Mouse (Mus musculus): ENCODE data around the gene Nos1. TPM values are rescaled to one million over a fixed set of nuclear protein-coding genes. Genes with fewer than 3 reads are reported as not detected.

Nos1 gene
- polyA plus RNA-seq, 1 experiment from 2014 or later: 0.89 TPM

GRCm38 (mm10) chr5:117825336-117825735 lies 44.5 kb downstream of the Nos1 start:
- Histone ChIP-seq H3K36me3 (ENCODE audit: control insufficient read depth, insufficient read depth, low read length) (no peaks in the 10 kb centered on the region), H3K9me3 (ENCODE audit: control insufficient read depth, low read length) (no peaks in the 10 kb centered on the region; the same call in 1 of the 2 replicates), H3K27ac (ENCODE audit: low read length) (no peak overlapping the region), H3K4me3 (ENCODE audit: low read length) (no peak overlapping the region), H3K9ac (ENCODE audit: low read depth, low read length) (no peak overlapping the region), H3K27me3 (replicated peaks; ENCODE audit: control insufficient read depth, insufficient read depth, low read length) (no peaks in the 10 kb centered on the region), H3K4me2 (ENCODE audit: low read depth, low read length) (no peak overlapping the region), H3K4me1 (ENCODE audit: control insufficient read depth, insufficient read depth, low read length) (no peaks in the 10 kb centered on the region)
- WGBS: 74% methylated on average over 11 of the region's 11 CpGs
- no peak for ATAC-seq

- Histone ChIP-seq H3K27ac (ENCODE audit: low read length) (no peak overlapping the region), H3K4me3 (ENCODE audit: low read length) (no peak overlapping the region), H3K9ac (ENCODE audit: low read depth, low read length) (no peak overlapping the region), H3K36me3 (ENCODE audit: control insufficient read depth, insufficient read depth, low read length) (no peaks in the 10 kb centered on the region), H3K4me1 (ENCODE audit: control insufficient read depth, insufficient read depth, low read length) (no peaks in the 10 kb centered on the region), H3K4me2 (ENCODE audit: low read depth, low read length) (no peak overlapping the region), H3K27me3 (replicated peaks; ENCODE audit: control insufficient read depth, insufficient read depth, low read length) (no peaks in the 10 kb centered on the region), H3K9me3 (ENCODE audit: control insufficient read depth, low read length) (no peaks in the 10 kb centered on the region; the same call in 1 of the 2 replicates)
- no peak for ATAC-seq
- 68% methylated on average over 6 of the region's 6 CpGs for WGBS
These were observed 46.5 kb downstream of the Nos1 start for GRCm38 (mm10) chr5:117827366-117827765.

- H3K4me2 ChIP-seq (ENCODE audit: low read depth, low read length): no peak overlapping the region
- WGBS: 7% methylated on average over 5 of the region's 5 CpGs
- H3K4me1 ChIP-seq (ENCODE audit: control insufficient read depth, insufficient read depth, low read length): peaks cover 4% of the 10 kb centered on the region; the same call in 1 of the 2 replicates
- no peak overlapping the region for H3K27ac ChIP-seq (ENCODE audit: low read length)
- H3K4me3 ChIP-seq (ENCODE audit: low read length): no peak overlapping the region
- H3K9me3 ChIP-seq (ENCODE audit: control insufficient read depth, low read length): no peaks in the 10 kb centered on the region
- H3K9ac ChIP-seq (ENCODE audit: low read depth, low read length): no peak overlapping the region
- ATAC-seq: no peak
- no peaks in the 10 kb centered on the region for H3K36me3 ChIP-seq (ENCODE audit: control insufficient read depth, insufficient read depth, low read length)
- peaks cover 23% of the 10 kb centered on the region for H3K27me3 ChIP-seq (replicated peaks; ENCODE audit: control insufficient read depth, insufficient read depth, low read length)
These were observed 56.1 kb downstream of the Nos1 start for GRCm38 (mm10) chr5:117836930-117837329.

- H3K4me2 ChIP-seq (ENCODE audit: low read depth, low read length): no peak overlapping the region
- H3K27me3 ChIP-seq (replicated peaks; ENCODE audit: control insufficient read depth, insufficient read depth, low read length): peaks cover 31% of the 10 kb centered on the region
- no peaks in the 10 kb centered on the region for H3K9me3 ChIP-seq (ENCODE audit: control insufficient read depth, low read length)
- peaks cover 7% of the 10 kb centered on the region; the same call in 1 of the 2 replicates for H3K4me1 ChIP-seq (ENCODE audit: control insufficient read depth, insufficient read depth, low read length)
- no peak overlapping the region for H3K9ac ChIP-seq (ENCODE audit: low read depth, low read length)
- no peaks in the 10 kb centered on the region for H3K36me3 ChIP-seq (ENCODE audit: control insufficient read depth, insufficient read depth, low read length)
- no peak overlapping the region for H3K27ac ChIP-seq (ENCODE audit: low read length)
- no peak for ATAC-seq
- WGBS: 26% methylated on average over 9 of the region's 9 CpGs
- no peak overlapping the region for H3K4me3 ChIP-seq (ENCODE audit: low read length)
These were observed 56.9 kb downstream of the Nos1 start for GRCm38 (mm10) chr5:117837731-117838130.

- H3K4me1 ChIP-seq (ENCODE audit: control insufficient read depth, insufficient read depth, low read length): peaks cover 7% of the 10 kb centered on the region; the same call in 1 of the 2 replicates
- peaks cover 46% of the 10 kb centered on the region for H3K27me3 ChIP-seq (replicated peaks; ENCODE audit: control insufficient read depth, insufficient read depth, low read length)
- H3K9ac ChIP-seq (ENCODE audit: low read depth, low read length): no peak overlapping the region
- H3K4me2 ChIP-seq (ENCODE audit: low read depth, low read length): no peak overlapping the region
- no peak overlapping the region for H3K27ac ChIP-seq (ENCODE audit: low read length)
- 74% methylated on average over 7 of the region's 7 CpGs for WGBS
- no peaks in the 10 kb centered on the region for H3K36me3 ChIP-seq (ENCODE audit: control insufficient read depth, insufficient read depth, low read length)
- no peaks in the 10 kb centered on the region for H3K9me3 ChIP-seq (ENCODE audit: control insufficient read depth, low read length)
- H3K4me3 ChIP-seq (ENCODE audit: low read length): no peak overlapping the region
- no peak for ATAC-seq
These were observed 58.7 kb downstream of the Nos1 start for GRCm38 (mm10) chr5:117839501-117839900.

GRCm38 (mm10) chr5:117840203-117840602 lies 59.4 kb downstream of the Nos1 start:
- H3K4me1 ChIP-seq (ENCODE audit: control insufficient read depth, insufficient read depth, low read length): peaks cover 7% of the 10 kb centered on the region; the same call in 1 of the 2 replicates
- no peak overlapping the region for H3K4me2 ChIP-seq (ENCODE audit: low read depth, low read length)
- no peak overlapping the region for H3K27ac ChIP-seq (ENCODE audit: low read length)
- H3K9me3 ChIP-seq (ENCODE audit: control insufficient read depth, low read length): no peaks in the 10 kb centered on the region
- 50% methylated on average over 9 of the region's 9 CpGs for WGBS
- no peak for ATAC-seq
- H3K36me3 ChIP-seq (ENCODE audit: control insufficient read depth, insufficient read depth, low read length): no peaks in the 10 kb centered on the region
- H3K27me3 ChIP-seq (replicated peaks; ENCODE audit: control insufficient read depth, insufficient read depth, low read length): peaks cover 46% of the 10 kb centered on the region
- H3K4me3 ChIP-seq (ENCODE audit: low read length): no peak overlapping the region
- no peak overlapping the region for H3K9ac ChIP-seq (ENCODE audit: low read depth, low read length)

- 34% methylated on average over 5 of the region's 5 CpGs for WGBS
- peaks cover 46% of the 10 kb centered on the region for H3K27me3 ChIP-seq (replicated peaks; ENCODE audit: control insufficient read depth, insufficient read depth, low read length)
These were observed 60.2 kb downstream of the Nos1 start for GRCm38 (mm10) chr5:117840988-117841387.

DNA sequence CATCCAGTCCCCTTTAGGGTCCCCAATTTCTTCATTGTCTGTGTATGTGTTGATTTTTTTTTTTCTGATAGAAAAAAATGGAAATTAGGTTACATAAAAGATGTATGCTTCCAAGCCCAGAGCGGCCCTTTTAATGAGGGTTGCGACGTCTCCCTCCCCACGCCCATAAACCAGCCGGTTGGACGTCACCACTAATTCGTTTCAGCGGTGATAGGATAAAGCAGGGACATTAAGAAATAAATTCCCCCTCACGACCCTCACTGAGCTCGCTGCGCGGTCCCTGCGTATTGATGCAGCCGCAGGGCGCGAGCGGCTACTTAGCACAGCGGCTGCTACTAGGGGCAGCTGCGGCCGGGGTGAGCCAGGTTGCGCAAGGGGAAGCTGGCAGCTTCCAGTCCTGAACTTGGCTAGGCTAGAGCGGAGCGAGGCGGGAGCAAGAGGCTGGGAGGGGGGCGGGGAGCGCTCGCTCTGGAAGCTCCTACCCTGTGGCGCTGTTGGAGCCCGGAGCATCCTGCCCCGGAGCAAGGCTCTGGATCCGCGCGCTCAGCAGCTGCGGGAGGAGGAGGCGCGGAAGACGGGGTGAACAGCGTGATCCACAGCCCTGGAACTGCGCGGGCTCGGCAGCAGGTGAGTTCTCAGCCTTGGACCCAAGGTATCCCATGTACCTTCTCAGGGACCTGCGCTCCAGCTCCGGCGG lies 61.0 kb downstream of the Nos1 start:
- no peaks in the 10 kb centered on the region for H3K9me3 ChIP-seq (ENCODE audit: control insufficient read depth, low read length)
- H3K4me3 ChIP-seq (ENCODE audit: low read length): 0 out of 2 replicates have a peak overlapping the region, but pooled peaks have one; percentile 2
- H3K36me3 ChIP-seq (ENCODE audit: control insufficient read depth, insufficient read depth, low read length): no peaks in the 10 kb centered on the region
- 0 out of 2 replicates have a peak overlapping the region, but pooled peaks have one; percentile 14 for H3K4me2 ChIP-seq (ENCODE audit: low read depth, low read length)
- peaks cover 7% of the 10 kb centered on the region; the same call in 1 of the 2 replicates for H3K4me1 ChIP-seq (ENCODE audit: control insufficient read depth, insufficient read depth, low read length)
- WGBS: under 1% methylated on average over 44 of the region's 44 CpGs
- no peak for ATAC-seq
- no peak overlapping the region for H3K27ac ChIP-seq (ENCODE audit: low read length)
- peaks cover 46% of the 10 kb centered on the region for H3K27me3 ChIP-seq (replicated peaks; ENCODE audit: control insufficient read depth, insufficient read depth, low read length)
- no peak overlapping the region for H3K9ac ChIP-seq (ENCODE audit: low read depth, low read length)

More at GRCm38 (mm10) chr5:117840988-117841387, 60.2 kb downstream of the Nos1 start:
- Histone ChIP-seq H3K36me3 (ENCODE audit: control insufficient read depth, insufficient read depth, low read length) (no peaks in the 10 kb centered on the region), H3K4me1 (ENCODE audit: control insufficient read depth, insufficient read depth, low read length) (peaks cover 7% of the 10 kb centered on the region; the same call in 1 of the 2 replicates), H3K4me2 (ENCODE audit: low read depth, low read length) (no peak overlapping the region), H3K9ac (ENCODE audit: low read depth, low read length) (no peak overlapping the region), H3K4me3 (ENCODE audit: low read length) (no peak overlapping the region), H3K27ac (ENCODE audit: low read length) (no peak overlapping the region), H3K9me3 (ENCODE audit: control insufficient read depth, low read length) (no peaks in the 10 kb centered on the region)
- ATAC-seq: no peak

DNA sequence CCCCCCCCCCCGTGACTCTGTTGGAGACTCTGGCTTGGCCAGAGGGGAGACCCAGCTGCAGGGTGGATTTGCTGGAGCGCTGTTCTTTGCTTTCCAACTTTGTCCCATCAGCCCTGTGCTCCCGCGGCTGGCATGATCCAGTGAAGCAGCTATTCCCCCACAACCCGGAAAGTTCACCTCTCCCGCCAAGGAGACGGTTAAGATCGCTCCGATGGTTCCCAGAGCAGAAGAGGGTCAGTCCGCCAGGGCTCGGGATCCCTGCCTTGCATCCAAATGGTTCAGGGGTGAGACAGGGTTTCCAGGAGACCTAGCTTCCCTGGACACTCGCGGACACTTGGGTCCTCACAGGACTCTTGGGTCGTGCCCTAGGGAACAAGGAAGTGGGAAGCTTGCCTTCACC lies 61.9 kb downstream of the Nos1 start:
- WGBS: 5% methylated on average over 14 of the region's 14 CpGs
- Histone ChIP-seq H3K4me3 (ENCODE audit: low read length) (no peak overlapping the region), H3K4me2 (ENCODE audit: low read depth, low read length) (no peak overlapping the region), H3K36me3 (ENCODE audit: control insufficient read depth, insufficient read depth, low read length) (no peaks in the 10 kb centered on the region), H3K9ac (ENCODE audit: low read depth, low read length) (no peak overlapping the region), H3K27me3 (replicated peaks; ENCODE audit: control insufficient read depth, insufficient read depth, low read length) (peaks cover 46% of the 10 kb centered on the region), H3K27ac (ENCODE audit: low read length) (no peak overlapping the region), H3K4me1 (ENCODE audit: control insufficient read depth, insufficient read depth, low read length) (peaks cover 7% of the 10 kb centered on the region; the same call in 1 of the 2 replicates), H3K9me3 (ENCODE audit: control insufficient read depth, low read length) (no peaks in the 10 kb centered on the region)
- ATAC-seq: no peak

Data from intestine, embryonic 16.5 days (tissue).